Mouse (Mus musculus) layer of hippocampus, postnatal 25 days (tissue): ENCODE results near the gene Rmi2. TPM values are rescaled to one million over a fixed set of nuclear protein-coding genes. Genes with fewer than 3 reads are reported as not detected.
"Not testable (repeated sequence)": the region's sequence is repeated elsewhere in the genome, so short reads cannot be mapped to it uniquely, and the experiment has no call there.

Experiments
- DNase-seq, 2 experiments: peaks; one replicate each; pipeline ENCODE4 v3.0.0; 2022; ENCODE audit warnings: mixed read lengths in 2 of 2, low spot score in 1 of 2; ENCODE audit errors: extremely low spot score in 1 of 2
- total RNA-seq, 2 experiments: library from RNA; stranded (reverse); gene quantifications; 2 replicates each; pipeline ENCODE4 v1.2.3; 2021

Rmi2 gene
- under 1 TPM; 0.17 to 0.28 TPM for total RNA-seq

DNA sequence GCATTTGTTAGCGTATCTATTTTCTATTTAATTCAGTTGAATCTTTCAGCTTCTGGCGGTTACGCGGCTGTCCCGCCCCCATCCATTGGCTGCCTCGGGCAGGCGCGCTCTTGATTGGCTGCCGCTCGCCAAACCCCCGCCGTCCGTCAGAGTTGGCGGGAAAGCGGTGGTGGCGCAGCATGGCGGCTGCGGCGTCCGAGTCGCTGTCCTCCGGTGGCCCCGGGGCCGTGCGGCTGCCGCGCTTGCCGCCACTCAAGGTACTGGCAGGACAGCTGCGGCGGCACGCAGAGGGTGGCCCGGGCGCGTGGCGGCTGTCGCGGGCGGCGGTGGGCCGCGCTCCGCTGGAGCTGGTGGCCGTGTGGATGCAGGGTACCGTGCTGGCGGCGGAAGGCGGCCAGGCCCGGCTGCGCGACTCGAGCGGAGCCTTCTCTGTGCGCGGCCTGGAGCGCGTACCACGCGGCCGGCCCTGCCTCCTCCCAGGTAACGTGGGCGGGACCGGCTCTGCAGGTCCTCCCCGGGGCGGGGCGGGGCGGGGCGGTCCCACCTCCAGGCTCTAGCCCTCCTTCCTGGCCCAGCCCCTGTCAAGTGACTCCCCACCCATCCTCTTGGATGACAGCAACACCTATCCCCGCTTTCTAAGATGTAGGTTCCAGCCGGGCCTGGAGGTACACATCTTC is at the start of gene Rmi2:
TSS of gene Rmi2 (plus strand) at position 149 of the 677 bp plus-strand sequence.
- DNase-seq = peak; percentile 54 to 68

DNA sequence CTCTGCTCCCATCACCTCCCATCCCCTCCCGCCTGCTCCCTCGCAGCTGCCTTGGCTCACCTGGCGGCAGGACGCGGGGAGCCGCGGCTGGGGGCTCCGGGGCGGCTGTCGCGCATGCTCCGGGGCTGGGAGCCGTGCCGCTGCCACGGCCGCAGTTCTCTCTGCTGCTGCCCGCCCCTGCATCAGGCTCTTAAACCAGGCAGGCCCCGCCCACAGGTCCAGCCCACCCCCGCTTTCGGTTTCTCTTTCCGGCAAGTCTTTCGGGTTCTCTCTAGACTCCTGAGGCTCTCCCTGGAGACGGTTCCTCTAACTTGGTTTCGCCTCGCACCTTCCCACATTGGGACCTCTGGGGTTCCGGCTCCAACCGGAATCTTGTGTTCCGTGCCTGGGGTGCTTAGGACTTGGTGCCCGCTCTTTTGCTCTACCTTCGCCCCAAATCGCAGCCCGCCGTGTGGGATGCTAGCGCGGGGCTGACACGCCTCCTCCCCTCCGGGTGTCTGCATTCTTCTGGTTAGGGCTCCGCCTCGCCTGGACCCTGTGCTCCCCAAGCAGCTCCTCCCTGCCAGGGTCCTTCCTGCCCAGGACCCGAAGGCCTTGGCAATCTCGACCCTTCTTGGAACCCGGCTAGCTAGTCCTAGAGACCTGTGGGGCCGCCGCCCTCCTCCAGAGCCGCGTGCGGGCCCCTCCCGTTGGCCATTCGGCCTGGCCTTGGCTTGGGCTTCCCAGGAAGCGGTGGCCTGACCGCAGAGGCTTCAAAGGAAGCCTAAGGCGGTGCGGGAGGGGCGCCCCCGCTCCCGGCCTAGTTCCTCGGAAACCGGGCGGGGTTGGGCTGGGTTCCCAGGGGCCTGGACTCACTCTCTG is 49.3 kb upstream of the Rmi2 start, which contains the start of gene Socs1:
TSS of gene Socs1 (minus strand) at position 166 of the 861 bp plus-strand sequence.
- peak; percentile 54 to 57 for DNase-seq

DNA sequence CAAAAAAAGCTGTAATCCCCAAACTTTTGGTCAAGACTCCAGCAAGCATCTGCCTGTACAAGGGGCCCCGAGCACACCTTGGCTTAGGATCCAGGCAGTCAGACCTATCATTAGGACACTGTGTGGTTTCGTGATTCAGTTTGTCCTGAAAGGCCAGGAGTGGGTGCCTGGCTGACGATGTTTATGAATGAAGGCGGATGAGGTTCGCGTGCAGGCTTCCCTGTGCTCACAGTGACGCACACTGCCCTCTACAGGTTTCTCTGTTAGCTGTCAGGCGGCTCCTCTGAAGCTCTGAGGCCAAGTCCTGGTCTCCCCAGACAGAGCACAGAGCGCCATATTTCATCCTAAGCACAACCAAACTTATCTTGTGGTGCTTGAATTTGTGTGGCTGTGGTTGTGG is 48.6 kb upstream of the Rmi2 start:
- peak; percentile 48 to 71 for DNase-seq

DNA sequence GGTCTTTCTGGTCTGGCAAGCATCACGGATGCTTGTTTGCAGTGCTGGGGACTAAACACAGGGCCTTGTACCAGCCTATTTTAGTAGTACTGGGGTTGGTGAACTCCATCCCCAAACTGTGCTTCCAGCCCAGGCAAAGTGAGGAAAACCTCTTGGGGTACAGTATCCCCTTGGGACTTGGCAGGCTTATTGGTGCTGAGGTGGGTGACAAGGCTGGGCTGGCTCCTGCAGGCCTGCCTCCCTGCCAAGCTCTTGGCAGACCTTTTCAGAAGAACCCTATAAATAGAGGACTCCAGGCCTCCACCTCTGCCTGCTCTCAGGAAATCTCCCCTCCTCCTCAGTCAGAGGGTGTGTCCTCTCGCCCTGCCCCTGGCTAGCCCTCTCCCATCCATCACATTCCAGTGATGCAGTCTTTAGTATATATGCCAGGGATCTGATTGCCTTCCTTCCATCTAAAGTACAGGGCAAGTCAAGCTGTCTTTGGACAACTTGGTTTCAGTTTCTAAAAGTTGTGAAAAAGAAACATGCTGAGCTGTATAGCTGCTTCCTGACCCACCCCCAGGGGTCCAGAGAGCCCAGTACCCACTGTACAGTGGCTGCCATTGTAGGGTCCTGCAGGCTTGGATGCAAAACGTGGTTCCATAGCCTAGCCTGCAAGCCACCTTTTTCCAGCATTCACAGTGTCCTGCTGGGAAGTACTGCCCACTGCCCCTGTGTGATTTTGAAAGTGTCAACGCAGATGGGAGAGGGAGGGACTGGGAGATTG is 47.9 kb upstream of the Rmi2 start:
- DNase-seq = no peak

DNA sequence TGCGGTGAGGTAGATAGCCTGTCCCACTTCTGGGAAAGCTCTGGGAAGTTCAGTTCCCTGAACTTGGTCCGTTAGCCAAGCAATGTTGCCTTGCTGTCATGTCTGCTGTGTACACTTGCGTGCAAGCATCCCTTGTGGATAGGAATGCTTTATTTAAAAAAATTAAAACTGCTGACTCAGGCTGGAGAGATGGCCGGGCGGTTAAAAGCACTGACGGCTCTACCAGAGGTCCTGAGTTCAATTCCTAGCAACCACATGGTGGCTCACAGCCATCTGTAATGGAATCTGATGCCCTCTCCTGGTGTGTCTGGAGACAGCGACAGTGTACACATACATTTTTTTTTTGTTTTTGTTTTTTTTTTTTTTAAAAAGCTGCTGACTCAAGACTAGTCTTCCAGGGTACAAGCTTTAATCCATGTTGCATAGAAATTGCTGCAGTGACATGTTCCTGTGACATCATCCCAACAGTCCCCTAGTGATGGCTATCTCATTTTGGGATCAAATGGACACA is 47.3 kb upstream of the Rmi2 start:
- DNase-seq = no peak

DNA sequence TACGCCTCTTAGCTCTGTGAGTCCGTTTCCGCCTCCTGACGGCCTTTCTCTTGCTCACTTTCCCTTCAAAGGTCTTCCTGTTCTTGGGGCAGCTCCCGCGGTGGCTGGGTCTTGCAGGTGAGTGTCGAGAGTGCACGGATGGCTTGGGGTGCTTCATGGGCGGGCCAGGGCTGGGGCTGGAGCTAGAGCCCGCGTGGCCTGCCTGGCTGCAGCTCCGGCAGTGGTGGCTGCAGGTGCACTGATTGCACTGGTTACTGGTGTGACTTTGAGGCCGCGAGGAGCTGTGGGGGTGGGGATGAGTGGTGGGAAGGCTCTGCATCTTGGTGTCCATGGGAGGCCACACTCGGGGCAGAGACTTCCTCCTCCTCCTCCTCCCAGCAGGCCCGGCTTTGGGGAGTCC is 46.6 kb upstream of the Rmi2 start, which contains the start of gene Tnp2:
TSS of gene Tnp2 (minus strand) at position 390 of the 400 bp plus-strand sequence.
- DNase-seq = no peak

DNA sequence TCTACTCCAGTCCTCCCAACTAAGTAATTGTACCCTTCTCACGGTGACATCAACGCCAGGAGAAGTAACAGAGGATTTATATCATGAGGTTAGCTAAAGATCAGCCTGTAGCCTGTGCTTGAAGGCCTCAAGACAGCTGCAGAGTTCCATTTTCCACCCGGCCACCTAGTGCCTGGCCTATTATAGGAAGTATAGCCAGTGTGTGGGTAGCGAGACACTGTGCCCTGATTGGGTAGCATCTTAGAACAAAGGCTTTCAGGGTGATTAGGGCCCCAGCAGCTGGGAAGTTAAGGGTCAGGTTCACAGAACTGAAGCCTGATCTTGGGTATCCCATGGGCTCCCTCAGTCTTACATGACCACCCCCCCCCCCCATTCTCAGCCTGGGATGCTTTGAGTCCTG is 46.0 kb upstream of the Rmi2 start:
- DNase-seq = no peak

DNA sequence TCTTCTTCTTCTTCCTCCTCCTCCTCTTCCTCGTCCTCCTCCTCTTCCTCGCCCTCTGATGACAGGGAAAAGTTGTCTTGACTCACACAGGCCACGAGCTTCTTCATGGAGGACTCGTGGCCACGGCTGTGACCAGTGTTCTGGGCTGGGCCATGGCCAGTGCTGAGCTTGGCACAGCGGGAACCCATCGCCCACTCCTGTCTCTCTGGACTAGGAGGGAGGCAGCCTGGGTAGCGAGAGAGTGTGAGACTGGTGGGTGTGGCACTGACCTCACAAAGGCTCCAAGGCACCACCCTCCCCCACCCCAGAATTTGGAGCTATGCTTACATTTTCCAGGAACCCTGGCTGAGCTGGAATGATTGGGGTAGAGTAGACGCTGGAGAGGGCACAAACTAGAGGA is 44.2 kb upstream of the Rmi2 start, which contains the start of gene Prm3:
TSS of gene Prm3 (minus strand) at position 213 of the 400 bp plus-strand sequence.
- no peak for DNase-seq

DNA sequence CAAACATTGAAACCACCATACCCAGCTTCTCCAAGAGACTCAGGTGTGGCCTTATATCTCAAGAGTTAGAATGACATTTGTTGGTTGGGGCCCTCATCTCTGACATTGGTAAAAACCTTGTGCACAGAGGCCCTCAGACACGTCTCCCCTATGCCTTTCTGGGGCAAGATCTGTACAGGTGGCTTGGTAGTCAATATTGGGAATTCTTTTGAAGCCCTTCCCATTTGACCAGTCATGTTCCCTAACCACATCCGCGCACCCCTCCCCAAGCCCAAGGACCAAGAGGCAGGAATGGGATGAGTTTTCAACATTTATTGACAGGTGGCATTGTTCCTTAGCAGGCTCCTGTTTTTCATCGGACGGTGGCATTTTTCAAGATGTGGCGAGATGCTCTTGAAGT is 38.8 kb upstream of the Rmi2 start, which contains the start of gene Prm2:
TSS of gene Prm2 (minus strand) at position 101 of the 400 bp plus-strand sequence.
- no peak for DNase-seq

DNA sequence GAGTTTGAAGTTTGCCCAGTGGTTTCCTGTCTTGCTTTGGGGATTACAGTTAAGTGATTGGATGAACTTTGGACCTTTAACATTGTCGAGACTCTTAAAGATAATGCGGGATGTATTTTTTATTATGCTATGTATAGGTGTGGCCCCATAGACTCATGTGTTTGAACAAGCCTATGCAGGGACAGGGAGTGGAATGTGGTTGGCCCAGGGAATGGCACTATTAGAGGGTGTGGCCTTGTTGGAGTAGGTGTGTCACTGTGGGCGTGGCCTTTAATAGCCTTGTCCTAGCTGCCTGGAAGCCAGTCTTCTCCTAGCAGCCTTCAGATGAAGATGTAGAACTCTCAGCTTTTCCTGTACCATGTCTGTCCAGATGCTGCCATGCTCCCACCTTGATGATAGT is 32.4 kb upstream of the Rmi2 start:
- DNase-seq = not testable (repeated sequence)

DNA sequence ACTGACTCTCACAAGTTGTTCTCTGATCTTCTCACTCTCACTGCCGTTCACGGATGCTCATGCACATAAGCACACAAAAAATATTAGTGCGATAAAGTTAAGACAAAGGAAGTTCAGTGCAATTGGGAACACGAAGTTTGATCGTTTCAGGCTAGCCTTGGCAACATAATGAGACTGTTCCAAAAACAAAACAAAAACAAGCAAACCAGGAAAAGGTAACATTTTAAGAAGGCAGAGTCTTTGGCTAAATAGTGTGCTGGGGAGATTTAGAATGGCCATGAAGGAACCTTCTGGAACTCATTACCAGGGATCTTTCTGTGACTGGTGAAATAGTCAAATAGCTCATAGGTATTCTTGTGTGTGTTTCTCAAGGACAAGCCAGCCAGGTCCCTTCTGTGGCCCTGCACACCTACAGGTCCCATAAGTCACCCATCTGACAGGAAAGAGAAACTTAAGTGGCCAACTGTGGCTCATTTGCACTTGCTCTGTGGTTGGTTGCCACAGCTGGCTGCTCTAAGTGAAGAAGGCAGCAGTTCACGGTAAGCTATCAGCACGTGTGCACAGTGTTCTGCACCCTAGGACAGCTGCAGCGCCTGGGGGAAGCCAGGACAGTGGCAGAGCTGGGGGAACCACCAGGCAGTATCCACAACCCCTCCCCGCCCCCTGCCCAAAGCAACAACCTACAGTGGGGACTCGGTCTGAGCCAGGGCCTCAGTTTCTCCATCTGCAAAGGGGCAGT is 28.9 kb upstream of the Rmi2 start, which contains the start of gene Prm1:
TSS of gene Prm1 (minus strand) at position 51 of the 739 bp plus-strand sequence.
- no peak for DNase-seq

DNA sequence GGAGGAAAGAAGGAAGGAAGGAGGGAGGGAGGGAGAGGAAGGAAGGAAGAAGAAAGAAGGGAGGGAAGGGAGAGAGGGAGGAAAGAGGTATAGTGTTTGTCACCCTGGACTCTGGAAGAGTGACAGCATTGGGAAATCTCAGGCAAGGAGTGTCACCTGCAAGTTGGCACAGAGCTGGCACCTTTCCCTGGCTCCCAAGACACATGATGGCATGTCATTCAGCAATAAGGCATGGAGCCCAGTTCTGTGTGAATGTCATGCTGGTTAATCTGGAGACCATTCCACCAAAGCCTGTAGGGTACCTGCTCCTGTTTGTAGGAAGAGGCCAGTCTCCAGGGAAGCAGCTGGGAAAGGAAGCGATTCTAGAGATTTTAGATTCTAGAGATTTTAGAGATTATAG is 24.5 kb upstream of the Rmi2 start:
- no peak for DNase-seq

DNA sequence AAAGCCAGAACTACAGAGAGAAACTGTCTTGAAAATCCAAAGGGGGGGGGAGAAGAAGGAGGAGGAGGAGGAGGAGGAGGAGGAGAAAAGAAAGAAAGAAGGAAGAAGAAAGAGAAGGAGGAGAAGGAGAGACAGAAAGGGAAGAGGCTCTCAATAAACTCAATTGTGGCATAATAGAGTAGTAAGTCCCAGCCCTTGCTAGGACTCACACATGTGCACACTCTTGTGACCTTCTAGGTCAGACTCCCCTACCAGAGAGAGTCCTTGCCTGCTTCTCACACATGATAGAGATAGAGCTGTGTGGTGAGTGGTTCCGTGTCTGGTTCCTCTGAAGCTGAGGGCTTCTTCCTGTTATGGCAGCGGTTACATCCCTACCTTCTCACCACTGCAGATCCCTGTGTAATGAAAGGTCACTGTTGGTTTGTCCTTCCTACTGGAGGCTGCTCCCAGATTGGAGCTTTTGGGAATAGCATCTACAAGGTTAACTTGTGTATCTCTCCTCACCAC is 21.9 kb upstream of the Rmi2 start, which contains the start of gene Gm11172:
TSS of gene Gm11172 (plus strand) at position 51 of the 507 bp plus-strand sequence.
- DNase-seq = no peak

DNA sequence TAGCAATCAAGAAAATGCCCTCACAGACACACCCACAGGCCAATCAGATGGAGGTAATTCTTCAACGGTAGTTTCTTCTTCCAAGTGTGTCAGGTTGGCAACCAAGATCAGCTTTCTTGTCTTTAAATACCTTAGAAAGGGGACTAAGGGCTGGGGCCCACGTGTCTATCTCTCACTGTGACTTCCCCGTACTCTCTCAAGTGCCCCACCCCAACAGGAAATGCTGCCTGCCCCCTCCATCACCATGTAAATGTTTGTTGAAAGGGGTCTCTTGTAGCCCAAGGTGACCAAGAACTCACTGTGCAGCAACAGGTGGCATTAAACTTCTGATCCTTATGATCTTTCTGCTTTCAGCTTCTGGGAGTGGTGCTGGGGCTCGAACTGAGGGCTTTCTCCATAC is 21.1 kb upstream of the Rmi2 start:
- no peak for DNase-seq

DNA sequence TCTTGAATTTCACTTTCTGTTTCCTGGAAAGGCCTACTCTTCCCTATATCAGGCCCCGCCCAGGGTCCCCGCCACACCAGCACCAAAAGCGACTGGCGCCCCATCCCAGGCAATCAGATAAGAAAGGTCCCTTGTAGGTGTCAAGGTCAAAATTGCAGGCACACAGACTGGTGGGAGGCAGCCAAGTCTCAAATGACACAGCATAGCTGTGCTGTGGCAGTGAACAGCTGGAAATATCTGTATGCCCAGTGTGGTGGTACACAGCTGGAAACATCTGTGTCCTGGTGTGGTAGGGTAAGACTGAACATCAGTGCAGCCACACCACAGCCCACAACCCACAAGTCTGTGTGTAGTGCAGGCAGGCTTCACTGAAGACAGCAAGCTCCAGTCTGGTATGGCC is 20.0 kb upstream of the Rmi2 start:
- DNase-seq = no peak

DNA sequence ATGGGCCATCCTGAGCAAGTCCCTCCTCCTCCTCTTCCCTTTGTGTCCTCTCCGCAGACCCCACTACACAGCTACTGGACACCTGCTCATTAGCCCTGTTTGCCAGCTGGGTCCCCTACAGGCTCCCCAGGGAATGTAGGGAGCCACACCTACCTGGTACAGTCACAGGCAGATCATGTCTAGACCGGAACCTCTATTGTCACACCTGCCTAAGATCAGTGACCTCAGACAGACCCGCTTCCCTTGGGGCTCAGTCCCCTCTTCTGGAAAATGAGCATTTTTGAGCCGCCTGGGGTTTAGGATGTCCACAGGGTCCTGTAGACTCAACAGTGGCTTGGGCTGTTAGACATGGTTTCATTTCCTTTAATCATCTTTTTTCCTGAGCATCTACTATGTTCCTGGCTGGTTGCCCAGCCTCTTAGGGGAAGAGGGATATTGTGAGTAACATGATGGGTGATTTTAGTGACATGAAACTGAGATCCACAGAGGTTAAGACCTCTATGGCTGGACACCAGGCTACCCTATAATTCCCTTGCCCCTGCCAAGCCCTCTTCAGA is 16.2 kb upstream of the Rmi2 start:
- no peak for DNase-seq

DNA sequence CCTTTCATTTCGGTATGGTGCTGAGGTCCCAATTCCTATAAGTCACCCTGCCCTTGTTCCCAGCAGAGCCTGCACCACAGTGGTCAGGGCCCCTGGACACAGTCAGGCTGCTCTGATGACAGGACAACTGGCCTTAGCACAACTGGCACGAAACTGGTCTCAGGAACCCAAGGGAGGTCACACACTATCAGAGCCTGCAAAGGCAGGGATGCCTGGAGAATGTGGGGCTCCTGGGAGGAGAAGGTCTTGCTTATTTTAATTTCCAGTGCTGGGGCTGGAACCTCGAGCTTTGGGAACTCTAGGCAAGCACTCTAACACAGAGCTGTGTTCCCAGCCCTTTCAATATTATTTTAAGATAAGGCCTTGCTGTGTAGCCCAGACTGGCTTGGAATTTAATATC is 14.9 kb upstream of the Rmi2 start:
- DNase-seq = no peak

DNA sequence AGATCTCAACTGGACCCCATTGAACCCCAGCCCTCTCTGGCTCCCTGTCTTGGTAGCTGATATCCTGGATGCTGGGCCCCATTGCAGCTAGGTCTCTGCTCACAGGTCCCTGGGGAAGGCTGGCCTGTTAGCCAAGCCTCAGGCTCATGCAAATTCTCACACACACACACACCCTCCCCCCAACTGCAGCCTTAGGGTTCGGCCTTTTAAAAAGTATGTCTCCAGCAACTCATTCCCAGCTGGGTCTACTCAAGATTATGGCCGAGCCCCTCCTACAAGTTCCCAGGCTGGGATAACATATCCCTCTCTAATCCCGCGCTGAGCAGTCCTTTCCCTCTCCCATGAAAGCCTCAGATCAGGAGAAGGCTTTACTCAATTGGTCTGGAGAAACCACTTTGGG is 13.5 kb upstream of the Rmi2 start:
- DNase-seq = no peak

DNA sequence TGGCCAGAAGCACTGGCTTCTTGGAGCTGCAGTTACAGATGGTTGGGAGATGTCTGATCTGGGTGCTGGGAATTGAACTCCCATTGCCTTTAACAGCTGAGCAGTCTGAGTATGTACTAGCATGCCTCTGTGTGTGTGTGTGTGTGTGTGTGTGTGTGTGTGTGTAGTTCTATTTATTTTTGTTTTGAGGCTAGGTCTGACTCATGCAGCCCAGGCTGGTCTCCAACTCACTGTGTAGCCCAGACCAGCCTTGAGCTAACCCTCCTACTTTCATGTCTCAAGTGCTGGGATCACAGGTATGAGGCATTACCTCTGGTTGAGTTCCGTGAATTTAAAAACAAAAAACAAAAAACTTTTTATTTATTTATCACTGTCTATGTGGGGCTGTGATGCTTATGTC is 10.3 kb upstream of the Rmi2 start:
- DNase-seq = no peak
